Mouse (Mus musculus) testis, postnatal 14 days (tissue): Measurements from ENCODE around the gene Aph1a.
"Not testable (repeated sequence)": the region's sequence is repeated elsewhere in the genome, so short reads cannot be mapped to it uniquely, and the experiment has no call there.

Experiments
- DNase-seq: peaks from one replicate; pipeline ENCODE4 v3.0.0; 2021; ENCODE audit warnings: low spot score

Aph1a gene

GRCm38 (mm10) chr3:95920532-95920931, 26.8 kb downstream of the Aph1a start:
- DNase-seq = not testable (repeated sequence)

- DNase-seq = not testable (repeated sequence)
Observed at GRCm38 (mm10) chr3:95923429-95923828, 29.7 kb downstream of the Aph1a start.

DNA sequence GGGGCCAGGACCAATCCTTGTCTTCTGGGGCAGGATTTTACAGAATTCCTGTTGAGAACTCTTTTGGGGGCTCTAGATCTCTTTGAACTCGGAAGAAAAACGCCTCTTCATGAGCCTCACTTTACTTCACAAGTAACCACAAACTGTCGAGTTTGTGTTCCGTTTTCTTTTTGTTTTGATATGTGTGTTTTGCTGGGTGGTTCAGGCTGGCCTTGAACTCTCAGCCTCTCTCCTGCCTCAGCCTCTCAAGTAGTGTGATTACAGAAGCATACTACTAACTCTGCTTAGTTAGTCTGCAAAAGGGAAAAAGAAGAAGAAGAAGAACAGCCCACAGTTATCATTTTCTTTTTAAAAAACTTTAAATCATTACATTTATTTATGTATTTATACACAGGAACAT, 30.4 kb downstream of the Aph1a start:
- DNase-seq = no peak

GRCm38 (mm10) chr3:95925087-95925486, 31.3 kb downstream of the Aph1a start:
- no peak for DNase-seq

GRCm38 (mm10) chr3:95928261-95928657, 34.5 kb downstream of the Aph1a start:
- no peak for DNase-seq

GRCm38 (mm10) chr3:95928658-95929503, 35.1 kb downstream of the Aph1a start, which contains the start of gene Anp32e:
Gene Anp32e, plus strand, starts transcription at chr3:95929246.
- DNase-seq = peak; percentile 97

DNA sequence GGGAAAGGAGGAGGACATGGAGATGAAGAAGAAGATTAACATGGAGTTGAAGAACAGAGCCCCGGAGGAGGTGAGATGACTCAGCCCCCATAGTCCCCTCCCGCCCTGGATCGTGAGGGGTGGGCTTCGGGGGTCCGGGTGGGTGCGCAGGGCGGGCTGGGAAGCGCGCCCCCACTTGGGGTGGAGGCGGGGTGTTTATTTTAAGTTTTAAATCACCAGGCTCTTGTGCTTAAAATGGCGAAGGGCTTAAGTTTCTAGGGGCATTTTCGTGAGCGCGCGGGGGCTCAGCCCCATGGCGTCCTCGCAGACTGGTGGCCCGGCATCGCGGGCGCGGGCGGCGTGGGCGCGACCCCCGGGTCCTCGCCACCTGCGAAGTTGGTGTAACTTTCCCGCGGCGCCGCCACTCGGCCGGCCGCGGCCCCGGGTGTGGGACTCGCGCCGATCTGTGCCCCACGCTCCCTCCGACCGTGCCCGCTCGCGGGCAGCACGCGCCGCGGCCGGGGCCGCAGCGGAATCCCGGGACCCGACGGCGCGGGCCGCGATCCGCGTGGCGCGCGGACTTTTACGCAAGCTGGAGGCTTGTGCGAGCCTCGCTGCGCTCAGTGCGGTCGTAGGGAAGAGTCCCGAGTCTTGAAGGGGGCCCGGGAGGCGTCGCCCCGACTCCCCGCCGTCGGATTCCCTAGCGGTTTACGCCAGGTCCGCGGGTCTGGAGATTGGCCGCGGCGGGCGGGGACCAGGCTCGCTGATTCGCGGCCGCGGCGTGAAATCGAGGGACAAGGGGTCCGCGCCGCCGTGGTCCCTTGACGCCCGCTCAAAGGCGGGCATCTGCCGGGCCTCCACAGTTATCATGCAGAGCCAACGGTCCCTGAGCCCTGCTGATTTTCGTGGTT, 36.1 kb downstream of the Aph1a start:
- DNase-seq = peak; percentile 66

- no peak for DNase-seq
Observed at GRCm38 (mm10) chr3:95930471-95930789, 36.7 kb downstream of the Aph1a start.

DNA sequence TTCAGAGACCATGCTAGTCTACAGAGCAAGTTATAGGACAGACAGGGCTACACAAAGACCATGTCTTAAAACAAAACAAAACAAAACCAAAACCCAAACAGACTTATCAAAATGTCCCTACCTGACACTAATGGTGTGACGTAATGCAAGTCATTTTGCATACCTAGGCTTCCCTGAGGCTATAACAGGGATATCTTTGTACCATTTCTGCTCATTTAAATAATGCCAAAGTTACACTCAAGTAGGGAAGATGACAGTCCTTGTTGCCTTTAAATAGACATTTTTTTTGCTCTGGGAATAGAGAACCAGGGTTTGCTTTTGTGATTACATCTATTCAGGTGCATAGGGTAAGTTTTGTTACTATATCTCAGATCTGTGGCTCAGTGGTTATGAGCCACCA, 37.7 kb downstream of the Aph1a start:
- DNase-seq = no peak

DNA sequence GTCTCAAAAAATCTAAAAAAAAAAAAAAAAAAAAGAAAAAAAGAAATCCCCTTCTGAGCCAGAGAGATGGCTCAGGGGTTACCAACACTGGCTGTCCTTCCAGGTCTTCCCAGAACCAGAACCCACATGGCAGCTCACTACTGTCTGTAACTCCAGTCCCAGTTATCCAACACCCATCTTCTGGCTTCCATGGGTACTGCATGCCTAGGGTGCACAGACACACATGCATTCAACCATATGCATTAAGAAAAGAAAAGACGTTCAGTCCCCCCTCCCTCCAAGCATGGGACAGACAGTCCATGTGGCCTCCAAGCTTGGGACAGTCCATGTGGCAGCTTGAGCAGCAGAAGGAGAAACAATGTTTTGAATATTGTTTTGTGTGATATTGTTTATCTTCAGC, 38.4 kb downstream of the Aph1a start:
- DNase-seq = no peak

GRCm38 (mm10) chr3:95932566-95932965, 38.8 kb downstream of the Aph1a start:
- DNase-seq = no peak

DNA sequence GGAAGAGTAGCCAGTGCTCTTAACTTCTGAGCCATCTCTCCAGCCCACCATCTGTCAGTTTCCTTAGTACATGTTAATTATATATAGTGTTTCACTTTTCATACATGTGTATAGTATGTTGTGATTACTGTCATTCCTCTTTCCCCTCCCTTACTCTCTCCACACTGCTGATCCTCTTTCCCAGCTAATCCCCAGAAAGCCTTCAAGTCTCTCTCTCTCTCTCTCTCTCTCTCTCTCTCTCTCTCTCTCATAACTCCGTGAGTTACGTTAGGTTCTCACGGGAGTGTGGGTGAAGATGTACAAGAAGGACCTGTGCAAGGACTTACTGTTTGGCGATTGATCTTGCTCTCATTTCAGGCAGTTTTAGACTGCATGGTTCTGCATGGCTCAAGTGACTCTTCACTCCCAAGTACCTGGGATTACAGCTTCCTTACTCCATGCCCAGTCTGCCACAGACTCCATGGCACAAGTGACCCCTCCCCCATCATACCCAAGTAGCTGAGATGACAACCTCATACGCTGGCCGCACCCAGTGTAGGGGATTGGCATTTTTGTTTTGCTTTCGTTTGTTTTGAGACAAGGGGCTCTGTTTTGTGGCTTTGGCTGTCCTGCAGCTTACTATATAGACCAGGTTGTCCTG, 39.5 kb downstream of the Aph1a start:
- no peak for DNase-seq

- no peak for DNase-seq
Observed at GRCm38 (mm10) chr3:95934448-95934847, 40.7 kb downstream of the Aph1a start.

DNA sequence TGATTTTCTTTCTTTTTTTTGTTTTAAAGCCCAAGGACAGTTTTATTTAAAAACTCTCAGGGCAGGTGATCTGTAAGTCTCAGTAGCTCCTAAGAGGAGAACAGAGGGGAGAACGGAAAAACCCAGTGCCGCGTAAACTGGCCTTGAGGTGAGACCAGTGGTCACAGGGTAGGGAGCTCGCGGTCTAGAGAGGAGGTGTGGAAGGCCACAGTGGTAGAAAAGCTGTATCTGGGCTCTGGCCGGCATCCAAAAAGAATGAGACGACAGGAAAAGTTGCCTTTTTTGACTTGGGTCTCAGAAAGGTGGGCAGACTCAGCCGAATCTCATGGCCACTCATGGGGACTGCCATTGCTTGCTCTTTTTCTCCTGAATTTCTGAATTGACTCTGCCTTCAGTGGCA, 44.4 kb downstream of the Aph1a start:
- no peak for DNase-seq

DNA sequence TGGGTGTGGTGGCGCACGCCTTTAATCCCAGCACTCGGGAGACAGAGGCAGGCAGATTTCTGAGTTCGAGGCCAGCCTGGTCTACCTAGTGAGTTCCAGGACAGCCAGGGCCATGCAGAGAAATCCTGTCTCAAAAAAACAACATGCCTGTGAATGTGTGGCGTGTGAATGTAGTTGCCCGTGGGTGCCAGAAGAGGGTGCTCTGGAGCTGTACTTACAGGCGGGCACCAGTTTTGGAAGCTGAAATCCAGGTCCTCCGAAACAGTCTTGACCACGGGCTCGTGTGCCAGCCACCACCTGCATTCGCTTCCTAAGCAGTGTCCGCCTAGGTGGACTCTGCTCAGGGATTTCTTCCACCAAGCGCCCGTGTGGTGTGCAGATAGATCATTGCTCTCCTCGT, 45.1 kb downstream of the Aph1a start:
- DNase-seq = no peak

DNA sequence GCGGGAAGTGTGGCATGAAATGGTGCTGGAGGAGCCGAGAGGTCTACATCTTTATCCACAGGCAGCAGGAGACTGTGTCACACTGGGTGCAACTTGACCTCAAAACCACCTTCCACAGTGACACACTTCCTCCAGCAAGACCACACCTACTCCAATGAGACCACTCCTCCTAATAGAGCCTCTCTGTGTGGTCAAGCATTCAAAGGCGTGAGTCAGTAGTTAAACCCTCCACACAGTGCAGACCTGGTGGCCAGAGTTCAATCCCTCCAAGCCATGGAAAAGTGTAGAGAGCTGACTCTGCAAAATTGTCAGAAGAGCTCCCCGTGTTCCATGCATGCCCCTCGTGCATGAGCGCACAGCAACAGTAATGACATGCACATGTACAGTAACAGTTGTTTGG, 49.0 kb downstream of the Aph1a start:
- DNase-seq = no peak

- peak; percentile 64 for DNase-seq
Observed at GRCm38 (mm10) chr3:95943226-95943625, 49.5 kb downstream of the Aph1a start.

DNA sequence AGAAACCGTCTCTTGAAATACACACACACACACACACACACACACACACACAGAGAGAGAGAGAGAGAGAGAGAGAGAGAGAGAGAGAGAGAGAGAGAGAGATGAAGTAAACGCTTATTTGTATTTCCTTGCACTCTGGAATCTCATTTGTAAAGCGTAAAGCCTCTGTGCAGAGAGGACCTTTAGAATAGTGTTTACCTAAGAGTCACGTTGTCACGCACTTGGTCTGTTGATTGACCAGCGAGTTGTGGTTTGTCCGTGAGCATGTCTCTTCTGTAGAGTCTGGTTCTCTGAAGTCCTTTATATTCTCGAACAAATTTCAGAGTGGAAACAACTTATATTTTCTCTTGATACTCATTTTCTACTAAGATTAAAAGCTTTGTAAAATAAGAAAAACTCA, 51.0 kb downstream of the Aph1a start:
- DNase-seq = no peak

DNA sequence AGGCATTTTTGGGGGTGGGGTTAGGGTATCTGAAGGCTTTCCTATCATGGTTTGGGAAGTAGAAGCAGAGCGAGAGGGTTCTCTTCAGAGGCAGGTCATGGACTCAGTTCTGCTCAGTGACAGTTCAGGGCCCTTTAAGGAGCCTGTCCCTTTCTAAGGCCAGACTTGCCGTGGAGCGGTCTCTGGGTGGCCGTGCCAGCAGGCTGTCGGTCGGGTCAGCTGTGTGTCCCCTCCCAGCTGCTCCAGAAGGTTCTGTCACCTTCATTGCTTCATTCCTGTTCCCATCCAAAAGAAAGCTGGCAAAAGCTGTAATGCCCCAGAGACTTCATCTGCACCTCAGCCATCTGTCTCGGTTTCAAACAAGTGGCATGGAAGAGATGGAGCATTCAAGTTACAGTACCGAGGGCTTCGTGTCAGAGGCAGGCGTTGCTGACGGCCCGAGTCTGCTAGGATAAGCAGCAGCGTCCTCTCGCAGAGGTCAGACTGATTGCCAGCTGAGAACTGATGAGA, 52.0 kb downstream of the Aph1a start:
- DNase-seq = no peak
